In the genomic region with DNA sequence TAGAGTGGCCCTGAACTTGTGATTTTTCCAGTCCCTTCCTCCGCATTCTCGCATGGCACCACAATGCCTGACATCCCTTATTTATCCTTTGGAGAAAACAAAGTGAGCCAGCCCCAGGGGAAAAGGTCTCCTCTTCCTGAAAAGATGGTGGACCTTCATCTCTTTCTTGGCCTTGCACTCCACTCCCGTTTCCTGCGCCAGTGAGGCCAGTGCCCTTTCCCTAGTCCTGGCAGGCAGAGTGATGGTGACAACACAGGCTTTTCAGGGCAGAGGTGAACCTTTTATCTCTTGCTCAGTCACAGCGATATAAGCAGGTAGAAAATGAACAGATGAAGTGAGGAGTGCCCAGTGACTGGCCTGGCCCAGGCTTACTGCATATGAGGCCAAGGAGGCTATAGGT, we compare ENCODE assay signal across 8 mouse cellular contexts. TPM values are rescaled to one million over a fixed set of nuclear protein-coding genes. Genes with fewer than 3 reads are reported as not detected.
DNase-seq lines count a peak whose midpoint lies in the region; ATAC-seq lines count a peak whose summit lies in the region.

No protein-coding gene starts in this region.

- H3K4me1 ChIP-seq in neural tube, embryonic 11.5 days (ENCODE audit: control insufficient read depth, insufficient read depth, low read length): peaks cover 5% of the 10 kb centered on the region
- H3K4me1 ChIP-seq in forebrain, embryonic 12.5 days: peaks cover 18% of the 10 kb centered on the region
- peaks cover 9% of the 10 kb centered on the region for H3K4me1 ChIP-seq in kidney, embryonic 16.5 days (ENCODE audit: insufficient read depth, low read length)
- H3K4me1 ChIP-seq in neural tube, embryonic 13.5 days (replicated peaks): peaks cover 22% of the 10 kb centered on the region

- H3K9ac ChIP-seq in neural tube, embryonic 11.5 days (ENCODE audit: low read length): peak overlapping the region; percentile 85
- peak overlapping the region; percentile 77 for H3K9ac ChIP-seq in forebrain, embryonic 12.5 days
- H3K9ac ChIP-seq in kidney, embryonic 16.5 days (replicated peaks; ENCODE audit: low read length): peak overlapping the region; percentile 82
- H3K9ac ChIP-seq in neural tube, embryonic 13.5 days: peak overlapping the region; percentile 91

- WGBS in neural tube, embryonic 11.5 days: 66% methylated on average over 5 of the region's 5 CpGs
- 54% methylated on average over 5 of the region's 5 CpGs for WGBS in forebrain, embryonic 12.5 days
- WGBS in kidney, embryonic 16.5 days: 32% methylated on average over 5 of the region's 5 CpGs
- WGBS in neural tube, embryonic 13.5 days: 43% methylated on average over 5 of the region's 5 CpGs

- peaks cover 23% of the 10 kb centered on the region for H3K36me3 ChIP-seq in neural tube, embryonic 11.5 days (ENCODE audit: control insufficient read depth, insufficient read depth, low read length)
- H3K36me3 ChIP-seq in forebrain, embryonic 12.5 days (replicated peaks): peaks cover 48% of the 10 kb centered on the region
- peaks cover 48% of the 10 kb centered on the region for H3K36me3 ChIP-seq in kidney, embryonic 16.5 days (ENCODE audit: insufficient read depth, low read length)
- peaks cover 55% of the 10 kb centered on the region for H3K36me3 ChIP-seq in neural tube, embryonic 13.5 days

- no peaks in the 10 kb centered on the region for H3K9me3 ChIP-seq in neural tube, embryonic 11.5 days (ENCODE audit: control insufficient read depth, low read length)
- no peaks in the 10 kb centered on the region for H3K9me3 ChIP-seq in forebrain, embryonic 12.5 days
- 0 out of 2 replicates have a peak, but pooled peaks cover 3% of the 10 kb centered on the region for H3K9me3 ChIP-seq in kidney, embryonic 16.5 days (ENCODE audit: low read length)
- no peaks in the 10 kb centered on the region for H3K9me3 ChIP-seq in neural tube, embryonic 13.5 days

- H3K4me3 ChIP-seq in neural tube, embryonic 11.5 days (ENCODE audit: low read depth, low read length): peak overlapping the region; percentile 78
- peak overlapping the region; percentile 75 for H3K4me3 ChIP-seq in forebrain, embryonic 12.5 days (replicated peaks)
- H3K4me3 ChIP-seq in kidney, embryonic 16.5 days (ENCODE audit: low read length): peak overlapping the region; percentile 87
- peak overlapping the region; percentile 73 for H3K4me3 ChIP-seq in neural tube, embryonic 13.5 days

- no peaks in the 10 kb centered on the region for H3K27me3 ChIP-seq in neural tube, embryonic 11.5 days (ENCODE audit: control insufficient read depth, insufficient read depth, low read length)
- H3K27me3 ChIP-seq in forebrain, embryonic 12.5 days: no peaks in the 10 kb centered on the region
- H3K27me3 ChIP-seq in kidney, embryonic 16.5 days (ENCODE audit: insufficient read depth, low read length): no peaks in the 10 kb centered on the region
- no peaks in the 10 kb centered on the region for H3K27me3 ChIP-seq in neural tube, embryonic 13.5 days

- ATAC-seq in neural tube, embryonic 11.5 days (ENCODE audit: insufficient read depth, low FRiP score, low TSS enrichment): no peak
- no peak for ATAC-seq in forebrain, embryonic 12.5 days (ENCODE audit: low FRiP score)
- no peak for ATAC-seq in kidney, embryonic 16.5 days (ENCODE audit: low FRiP score, low TSS enrichment)
- no peak for ATAC-seq in neural tube, embryonic 13.5 days (ENCODE audit: low read depth)
- no peak for ATAC-seq in activated CD4-positive, CD25-positive, alpha-beta regulatory T cell, adult 4 months

- no peak overlapping the region for H3K27ac ChIP-seq in neural tube, embryonic 11.5 days (ENCODE audit: low read depth, low read length)
- no peak overlapping the region for H3K27ac ChIP-seq in forebrain, embryonic 12.5 days
- no peak overlapping the region; the same call in 1 of the 2 replicates for H3K27ac ChIP-seq in kidney, embryonic 16.5 days (ENCODE audit: low read length)
- no peak overlapping the region for H3K27ac ChIP-seq in neural tube, embryonic 13.5 days (replicated peaks)

- H3K4me2 ChIP-seq in neural tube, embryonic 11.5 days (ENCODE audit: low read depth): peak overlapping the region; percentile 72
- H3K4me2 ChIP-seq in forebrain, embryonic 12.5 days: peak overlapping the region; percentile 70
- peak overlapping the region; percentile 84 for H3K4me2 ChIP-seq in kidney, embryonic 16.5 days (replicated peaks; ENCODE audit: low read depth, low read length)
- H3K4me2 ChIP-seq in neural tube, embryonic 13.5 days: peak overlapping the region; percentile 61

- DNase-seq in neural tube, embryonic 11.5 days (ENCODE audit: low spot score): no peak
- no peak for DNase-seq in neural tube, embryonic 10.5 days (ENCODE audit: extremely low spot score, low spot score)
- no peak for DNase-seq in right cerebral cortex, postnatal 10 days (ENCODE audit: low spot score in 2 of 2)
- DNase-seq in cerebellum, adult 11-12 months: no peak

RNA-seq across cellular contexts. Expression of a gene that starts 0.9 kb away (rescaled TPM):
- polyA plus RNA-seq in neural tube, embryonic 11.5 days (2014; fragmentation: Nextera tagmentation; extraction: Ambion mirVana): 182 and 185 TPM in 2 replicates
- 157 and 162 TPM in 2 replicates for polyA plus RNA-seq in forebrain, embryonic 12.5 days (2016; fragmentation: Nextera tagmentation; extraction: Ambion mirVana)
- 170 and 172 TPM in 2 replicates for polyA plus RNA-seq in kidney, embryonic 16.5 days (2015; fragmentation: Nextera tagmentation; extraction: Ambion mirVana)
- polyA plus RNA-seq in neural tube, embryonic 13.5 days (2015; fragmentation: Nextera tagmentation; extraction: Ambion mirVana): 163 and 164 TPM in 2 replicates
- 10 to 100 TPM; 68.1 to 70.7 TPM for polyA plus RNA-seq in activated CD4-positive, CD25-positive, alpha-beta regulatory T cell, adult 4 months (2017; shearing (Covaris generic))

RNA-seq across cellular contexts. Expression of a gene that starts 20.4 kb away (rescaled TPM):
- 105 and 113 TPM in 2 replicates for polyA plus RNA-seq in neural tube, embryonic 11.5 days (2014; fragmentation: Nextera tagmentation; extraction: Ambion mirVana)
- polyA plus RNA-seq in forebrain, embryonic 12.5 days (2016; fragmentation: Nextera tagmentation; extraction: Ambion mirVana): 139 and 143 TPM in 2 replicates
- polyA plus RNA-seq in kidney, embryonic 16.5 days (2015; fragmentation: Nextera tagmentation; extraction: Ambion mirVana): 147 and 149 TPM in 2 replicates
- polyA plus RNA-seq in neural tube, embryonic 13.5 days (2015; fragmentation: Nextera tagmentation; extraction: Ambion mirVana): 94.0 and 96.6 TPM in 2 replicates
- polyA plus RNA-seq in activated CD4-positive, CD25-positive, alpha-beta regulatory T cell, adult 4 months (2017; shearing (Covaris generic)): 10 to 100 TPM; 51.0 to 78.8 TPM

RNA-seq across cellular contexts. Expression of a gene that starts 44.9 kb away (rescaled TPM):
- 122 and 132 TPM in 2 replicates for polyA plus RNA-seq in neural tube, embryonic 11.5 days (2014; fragmentation: Nextera tagmentation; extraction: Ambion mirVana)
- polyA plus RNA-seq in forebrain, embryonic 12.5 days (2016; fragmentation: Nextera tagmentation; extraction: Ambion mirVana): 107 and 111 TPM in 2 replicates
- 160 and 164 TPM in 2 replicates for polyA plus RNA-seq in kidney, embryonic 16.5 days (2015; fragmentation: Nextera tagmentation; extraction: Ambion mirVana)
- 123 and 124 TPM in 2 replicates for polyA plus RNA-seq in neural tube, embryonic 13.5 days (2015; fragmentation: Nextera tagmentation; extraction: Ambion mirVana)
- 100 to 1,000 TPM in 1 of 2 experiments, 10 to 100 TPM in 1; 97.2 to 108 TPM for polyA plus RNA-seq in activated CD4-positive, CD25-positive, alpha-beta regulatory T cell, adult 4 months (2017; shearing (Covaris generic))

RNA-seq across cellular contexts. Expression of a gene that starts 45.2 kb away (rescaled TPM):
- 219 and 225 TPM in 2 replicates for polyA plus RNA-seq in neural tube, embryonic 11.5 days (2014; fragmentation: Nextera tagmentation; extraction: Ambion mirVana)
- 199 and 222 TPM in 2 replicates for polyA plus RNA-seq in forebrain, embryonic 12.5 days (2016; fragmentation: Nextera tagmentation; extraction: Ambion mirVana)
- polyA plus RNA-seq in kidney, embryonic 16.5 days (2015; fragmentation: Nextera tagmentation; extraction: Ambion mirVana): 260 and 264 TPM in 2 replicates
- 183 and 199 TPM in 2 replicates for polyA plus RNA-seq in neural tube, embryonic 13.5 days (2015; fragmentation: Nextera tagmentation; extraction: Ambion mirVana)
- polyA plus RNA-seq in activated CD4-positive, CD25-positive, alpha-beta regulatory T cell, adult 4 months (2017; shearing (Covaris generic)): 100 to 1,000 TPM in 1 of 2 experiments, 10 to 100 TPM in 1; 84.6 to 111 TPM
